Mouse (Mus musculus) urinary bladder, postnatal 10 days (tissue): ENCODE measurements around the gene Zfp652.

Experiments used
- DNase-seq: peaks from one replicate; pipeline ENCODE4 v3.0.0; 2022; ENCODE audit warnings: low spot score

The Zfp652 gene

DNA sequence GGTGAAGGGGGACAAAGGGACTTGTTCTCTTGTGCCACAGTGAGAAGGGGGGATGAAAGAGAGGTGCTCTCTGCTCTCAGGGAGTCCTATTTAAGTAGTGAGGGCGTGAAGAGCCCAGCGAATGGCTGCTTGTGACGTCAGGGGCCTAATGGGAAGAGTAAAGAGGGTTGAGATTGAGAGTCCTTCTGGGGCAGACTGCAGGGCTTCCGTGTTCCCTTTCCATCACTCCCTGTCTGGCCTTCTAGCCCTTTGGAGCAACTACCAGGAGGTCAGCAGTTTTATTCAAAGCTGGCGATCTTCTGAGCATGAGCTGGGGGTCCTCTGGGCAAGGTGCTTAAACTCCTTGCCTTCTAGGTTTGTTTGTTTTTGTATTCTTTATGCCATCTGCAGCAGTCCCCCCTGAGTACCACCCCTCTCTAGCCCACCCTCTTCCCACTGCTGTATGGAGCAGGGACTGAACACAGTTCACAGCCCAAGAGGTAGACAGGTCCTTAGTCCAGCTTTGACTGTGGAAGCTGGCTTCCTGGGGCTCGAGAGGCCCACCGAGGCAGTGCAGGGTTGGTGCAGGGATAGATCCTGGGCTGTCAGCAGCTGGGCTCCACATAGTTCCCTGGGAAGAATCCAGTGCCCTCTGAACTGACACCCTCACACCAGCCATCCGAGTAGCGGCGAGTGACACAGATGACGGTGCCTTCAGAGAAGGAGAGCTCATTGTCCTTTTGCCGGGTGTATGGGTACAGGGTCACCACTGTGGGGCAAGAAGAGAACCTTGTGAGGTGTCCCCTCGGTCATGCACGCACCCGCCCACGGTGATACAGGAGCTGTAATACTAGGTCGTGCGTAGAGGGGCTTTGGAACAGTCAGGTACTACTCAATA, 119.9 kb downstream of the Zfp652 start:
- no peak for DNase-seq

DNA sequence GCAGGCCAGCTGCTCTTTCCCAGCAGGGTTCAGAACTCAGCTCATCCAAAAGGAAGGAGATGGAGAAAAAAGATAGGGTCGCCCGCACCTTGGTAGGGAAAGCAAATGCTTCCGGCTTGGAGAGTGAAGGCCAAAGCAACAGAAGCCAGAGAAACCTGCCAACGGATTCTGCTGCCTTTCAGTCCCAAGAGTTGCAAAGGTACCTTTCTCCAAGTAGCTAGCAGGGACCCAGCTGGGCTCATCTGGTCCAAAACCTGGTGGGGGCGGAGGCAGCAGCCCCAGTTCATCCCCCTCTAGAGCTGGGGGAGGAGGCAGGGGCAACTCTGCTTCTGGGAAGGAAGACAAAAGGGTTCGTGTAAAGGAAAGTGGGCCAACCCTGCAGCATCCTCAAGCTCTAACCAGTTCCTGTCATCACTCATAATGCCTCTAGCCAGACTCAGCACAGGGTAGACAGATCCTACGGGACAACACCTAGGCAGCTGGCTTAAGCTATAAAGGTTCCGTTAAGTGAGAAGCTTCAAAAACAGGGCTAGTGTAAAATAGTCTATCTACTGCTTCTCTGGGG, 120.6 kb downstream of the Zfp652 start:
- DNase-seq = no peak

GRCm38 (mm10) chr11:95833631-95834142, 121.2 kb downstream of the Zfp652 start:
- DNase-seq = no peak

GRCm38 (mm10) chr11:95834143-95834667, 121.7 kb downstream of the Zfp652 start:
- DNase-seq = no peak

- DNase-seq = no peak
Measured at GRCm38 (mm10) chr11:95834742-95835710, 122.6 kb downstream of the Zfp652 start.

GRCm38 (mm10) chr11:95835832-95836231, 123.4 kb downstream of the Zfp652 start:
- no peak for DNase-seq

DNA sequence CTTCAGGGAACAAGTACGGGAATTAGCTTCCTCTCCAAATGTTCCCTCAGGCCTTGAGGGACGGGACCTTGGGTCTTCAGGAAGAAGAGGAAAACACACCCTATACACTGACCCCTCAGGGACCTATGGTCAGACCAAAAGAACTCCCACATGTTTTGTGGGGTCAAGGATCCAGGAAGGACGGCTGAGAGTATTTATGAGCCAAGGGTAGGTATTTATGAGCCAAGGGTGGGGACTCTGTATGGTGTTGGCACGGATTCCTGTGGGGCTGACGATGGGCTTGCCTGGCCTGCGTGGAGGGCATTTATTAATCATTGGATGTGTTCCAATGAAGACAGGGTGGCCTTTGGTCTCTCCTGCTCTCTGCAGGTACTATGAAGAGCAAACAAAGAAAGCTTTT, 124.0 kb downstream of the Zfp652 start:
- no peak for DNase-seq

DNA sequence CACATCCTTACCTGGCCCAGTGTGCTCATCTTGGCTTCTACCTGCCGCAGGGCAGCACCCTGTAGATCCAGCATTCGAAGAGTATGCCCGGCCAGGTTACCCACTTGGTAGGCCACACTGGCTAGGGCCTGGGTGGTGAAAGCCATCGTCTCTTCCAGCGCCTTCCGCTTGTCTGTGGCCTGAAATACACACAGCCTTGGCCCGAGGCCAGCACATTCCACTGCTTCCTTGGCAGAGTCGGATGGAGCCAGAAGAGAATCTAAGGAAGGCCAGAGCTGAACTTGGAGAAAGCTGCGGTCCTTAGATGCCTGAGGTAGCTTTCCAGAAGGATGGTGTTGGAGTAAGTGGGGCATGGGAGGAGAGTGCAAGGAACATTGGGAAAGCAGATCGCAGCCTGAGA, 124.6 kb downstream of the Zfp652 start, which contains the start of gene Gngt2:
Gngt2 (plus strand) TSS at position 158 of the 400 bp plus-strand sequence.
- DNase-seq = no peak

GRCm38 (mm10) chr11:95838598-95838997, 126.1 kb downstream of the Zfp652 start:
- DNase-seq = no peak

GRCm38 (mm10) chr11:95838999-95839868, 126.8 kb downstream of the Zfp652 start:
- DNase-seq = no peak

DNA sequence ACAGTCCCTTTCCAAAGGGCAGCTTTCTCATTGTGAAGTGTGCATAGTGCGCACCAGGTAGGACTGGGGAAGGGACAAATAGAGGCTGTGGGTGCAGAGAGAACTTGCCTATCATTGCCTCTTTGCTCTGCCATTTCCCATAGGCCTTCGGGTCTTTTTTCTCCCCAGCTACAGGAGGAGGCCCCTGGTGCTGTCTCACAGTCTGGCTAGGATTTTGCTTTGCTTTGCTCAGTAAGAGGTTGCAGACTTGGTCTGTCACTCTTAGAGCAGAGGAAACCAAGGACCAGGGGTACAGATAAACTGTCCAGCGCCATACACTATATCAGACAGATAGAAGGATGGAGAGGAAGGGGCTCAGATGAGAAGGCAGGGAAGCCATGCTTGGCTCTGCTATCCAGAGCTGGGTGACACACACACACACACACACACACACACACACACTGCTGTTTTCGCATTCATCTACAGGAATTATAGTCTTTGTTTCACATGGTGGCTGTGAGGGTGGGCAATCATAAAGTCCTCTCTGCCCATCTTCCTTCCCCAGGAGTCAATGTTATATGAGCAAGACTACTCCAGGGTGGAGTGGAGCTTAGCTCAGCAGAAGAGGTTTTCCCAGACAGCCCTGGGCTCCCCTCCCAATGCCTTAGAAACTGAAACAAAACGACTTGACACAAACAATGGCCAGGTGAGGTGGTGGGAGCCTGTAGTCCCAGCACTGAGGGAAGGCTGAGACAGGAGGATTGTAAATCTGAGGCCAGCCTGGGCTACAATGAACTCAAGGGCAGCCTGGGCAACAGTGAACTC, 128.4 kb downstream of the Zfp652 start:
- DNase-seq = no peak

DNA sequence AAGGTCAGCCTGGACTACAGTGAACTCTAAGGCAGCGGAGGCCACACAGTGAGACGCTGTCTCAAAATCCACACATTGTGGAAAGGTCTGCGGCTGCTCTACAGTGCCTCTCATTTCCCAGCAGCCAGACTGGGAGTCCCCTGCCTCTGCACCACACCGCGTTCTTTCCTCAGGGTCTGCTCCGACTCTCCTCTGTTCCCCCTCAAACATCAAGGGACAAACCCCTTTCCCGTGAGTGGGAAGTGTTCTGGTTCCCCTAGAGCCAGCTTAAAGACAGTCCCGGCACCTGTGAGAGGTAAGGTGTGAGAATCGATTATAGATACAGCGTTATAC, 129.0 kb downstream of the Zfp652 start:
- DNase-seq = no peak

DNA sequence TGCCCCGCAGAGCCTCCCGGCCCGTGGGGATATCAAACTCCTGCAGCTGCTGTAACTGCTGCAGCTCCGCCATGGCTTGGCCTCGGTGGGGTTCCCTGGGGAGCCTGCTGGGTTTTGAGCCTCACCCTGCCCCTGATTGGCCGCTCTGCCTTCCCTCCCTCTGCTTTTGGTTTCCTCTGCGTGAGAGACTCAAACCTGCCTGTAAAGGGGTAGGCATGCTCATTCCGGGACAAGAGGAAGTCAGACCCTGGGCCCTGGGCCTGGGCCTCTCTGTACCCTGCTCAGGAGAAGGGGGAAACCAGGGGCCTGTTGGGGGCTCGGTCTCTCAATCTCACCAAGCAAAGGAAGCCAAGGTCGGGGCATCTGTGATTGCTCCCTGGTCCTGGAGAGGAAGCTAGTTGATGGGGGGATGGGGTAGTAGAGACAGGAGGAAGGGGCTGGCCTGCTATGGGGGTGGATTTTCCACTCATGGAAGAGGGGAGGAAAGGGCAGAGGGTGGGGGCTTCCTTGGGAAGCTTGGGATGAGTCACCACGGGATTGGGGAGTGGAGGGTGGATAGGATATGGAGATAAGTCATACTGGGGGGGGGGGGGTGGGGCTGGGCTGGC, 129.7 kb downstream of the Zfp652 start, which contains the start of gene Abi3:
Abi3 (minus strand) TSS at position 403 of the 608 bp plus-strand sequence.
- no peak for DNase-seq

- no peak for DNase-seq
Measured at GRCm38 (mm10) chr11:95842953-95843352, 130.5 kb downstream of the Zfp652 start.

- no peak for DNase-seq
Measured at GRCm38 (mm10) chr11:95843421-95843950, 131.0 kb downstream of the Zfp652 start.

- no peak for DNase-seq
Measured at GRCm38 (mm10) chr11:95844935-95845334, 132.5 kb downstream of the Zfp652 start.

DNA sequence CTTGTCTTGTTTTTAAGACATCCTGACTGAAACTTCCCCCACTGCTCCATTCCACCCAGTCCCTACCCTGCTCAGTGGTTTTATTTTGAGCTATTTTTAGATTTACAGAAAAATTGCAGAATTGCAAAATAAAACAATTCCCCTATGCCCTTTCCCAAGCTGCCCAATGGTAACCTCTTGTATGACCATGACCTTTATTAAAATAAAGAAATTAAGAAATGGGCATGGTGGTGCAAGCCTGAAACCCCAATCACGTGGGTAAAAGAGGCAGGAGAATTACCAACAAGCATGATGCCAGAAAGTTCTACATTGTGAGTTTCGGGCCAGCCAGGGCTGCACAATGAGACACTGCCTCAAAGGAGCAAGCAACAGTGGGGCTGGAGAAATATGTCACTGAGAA, 138.4 kb downstream of the Zfp652 start:
- no peak for DNase-seq

- no peak for DNase-seq
Measured at GRCm38 (mm10) chr11:95853684-95854083, 141.2 kb downstream of the Zfp652 start.

DNA sequence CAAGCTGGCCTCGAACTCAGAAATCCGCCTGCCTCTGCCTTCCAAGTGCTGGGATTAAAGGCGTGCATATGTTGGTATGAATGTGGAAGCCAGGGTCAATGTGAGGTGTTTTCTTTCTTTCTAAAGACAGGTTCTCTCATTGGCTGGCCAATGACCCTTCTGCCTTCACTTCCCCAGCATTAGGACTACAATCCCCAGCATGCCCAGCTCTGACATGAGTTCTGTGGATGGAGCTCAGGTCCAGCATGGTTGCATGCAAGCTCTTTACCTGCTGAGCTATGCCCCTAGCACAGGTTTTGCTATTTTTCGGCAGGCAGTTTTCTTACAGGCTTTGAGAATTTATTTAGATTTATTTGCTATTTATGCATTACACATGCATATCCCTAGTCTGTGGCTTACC, 144.8 kb downstream of the Zfp652 start:
- no peak for DNase-seq
